Mouse (Mus musculus): ENCODE measurements at regions not wholly inside any gene's neighbourhood (a gene's known extent, or its start where the extent isn't known, plus 50 kb on each side); places are given as distances from the start of the nearest gene placed in this dataset.
"Not testable (repeated sequence)": the region's sequence is repeated elsewhere in the genome, so short reads cannot be mapped to it uniquely, and the experiment has no call there.

- Histone ChIP-seq H3K27me3 (replicated peaks) (no peaks in the 10 kb centered on the region), H3K9ac (no peak overlapping the region), H3K4me2 (no peak overlapping the region), H3K36me3 (no peaks in the 10 kb centered on the region), H3K4me3 (replicated peaks) (no peak overlapping the region), H3K4me1 (no peaks in the 10 kb centered on the region), H3K27ac (no peak overlapping the region), H3K9me3 (no peaks in the 10 kb centered on the region)
- ATAC-seq (ENCODE audit: insufficient read depth, low FRiP score, low read depth) = peak; percentile 66; the same call in 1 of the 2 replicates
- WGBS = 27% methylated on average over 2 of the region's 2 CpGs
Observed at GRCm38 (mm10) chr17:54753396-54753994, 454.7 kb upstream of the Slc5a7 start.

- Histone ChIP-seq H3K4me3 (replicated peaks) (no peak overlapping the region), H3K4me1 (no peaks in the 10 kb centered on the region), H3K9ac (no peak overlapping the region), H3K27me3 (replicated peaks) (no peaks in the 10 kb centered on the region), H3K27ac (peak overlapping the region; percentile 16; the same call in 1 of the 2 replicates), H3K4me2 (no peak overlapping the region), H3K36me3 (no peaks in the 10 kb centered on the region), H3K9me3 (no peaks in the 10 kb centered on the region)
- no peak for ATAC-seq (ENCODE audit: insufficient read depth, low FRiP score, low read depth)
Observed at GRCm38 (mm10) chr17:54752917-54753316, 454.1 kb upstream of the Slc5a7 start.

- ATAC-seq (ENCODE audit: insufficient read depth, low FRiP score, low read depth) = no peak
- 73% methylated on average over 3 of the region's 3 CpGs for WGBS
- no peak overlapping the region for H3K9ac ChIP-seq
- no peaks in the 10 kb centered on the region for H3K9me3 ChIP-seq
- no peaks in the 10 kb centered on the region for H3K27me3 ChIP-seq (replicated peaks)
- no peak overlapping the region for H3K27ac ChIP-seq
- no peaks in the 10 kb centered on the region for H3K4me1 ChIP-seq
- H3K36me3 ChIP-seq = no peaks in the 10 kb centered on the region
- H3K4me2 ChIP-seq = no peak overlapping the region
- no peak overlapping the region for H3K4me3 ChIP-seq (replicated peaks)
Observed at GRCm38 (mm10) chr17:54735836-54736235, 437.0 kb upstream of the Slc5a7 start.

- H3K4me2 ChIP-seq = no peak overlapping the region
- H3K27ac ChIP-seq = no peak overlapping the region
- no peak overlapping the region for H3K4me3 ChIP-seq (replicated peaks)
- no peak overlapping the region for H3K9ac ChIP-seq
- no peaks in the 10 kb centered on the region for H3K9me3 ChIP-seq
- ATAC-seq (ENCODE audit: insufficient read depth, low FRiP score, low read depth) = no peak
- no peaks in the 10 kb centered on the region for H3K4me1 ChIP-seq
- H3K27me3 ChIP-seq (replicated peaks) = no peaks in the 10 kb centered on the region
- no peaks in the 10 kb centered on the region for H3K36me3 ChIP-seq
Observed at GRCm38 (mm10) chr17:54727660-54728059, 428.8 kb upstream of the Slc5a7 start.

- Histone ChIP-seq H3K36me3 (no peaks in the 10 kb centered on the region), H3K27ac (no peak overlapping the region), H3K4me1 (no peaks in the 10 kb centered on the region), H3K4me2 (no peak overlapping the region), H3K9me3 (no peaks in the 10 kb centered on the region), H3K9ac (no peak overlapping the region), H3K4me3 (replicated peaks) (no peak overlapping the region), H3K27me3 (replicated peaks) (no peaks in the 10 kb centered on the region)
- no peak for ATAC-seq (ENCODE audit: insufficient read depth, low FRiP score, low read depth)
- 90% methylated on average over 2 of the region's 2 CpGs for WGBS
Observed at GRCm38 (mm10) chr17:54726693-54727092, 427.9 kb upstream of the Slc5a7 start.

GRCm38 (mm10) chr17:54713026-54713425 is 414.2 kb upstream of the Slc5a7 start:
- H3K4me1 ChIP-seq = no peaks in the 10 kb centered on the region
- no peak overlapping the region for H3K4me3 ChIP-seq (replicated peaks)
- H3K36me3 ChIP-seq = no peaks in the 10 kb centered on the region
- no peak overlapping the region for H3K4me2 ChIP-seq
- WGBS = 79% methylated on average over 1 of the region's 1 CpGs
- no peaks in the 10 kb centered on the region for H3K27me3 ChIP-seq (replicated peaks)
- no peaks in the 10 kb centered on the region for H3K9me3 ChIP-seq
- no peak overlapping the region for H3K9ac ChIP-seq
- ATAC-seq (ENCODE audit: insufficient read depth, low FRiP score, low read depth) = no peak
- H3K27ac ChIP-seq = no peak overlapping the region

GRCm38 (mm10) chr17:54707811-54708210 is 409.0 kb upstream of the Slc5a7 start:
- not testable (repeated sequence) for H3K4me3 ChIP-seq (replicated peaks); H3K9ac ChIP-seq; H3K9me3 ChIP-seq; ATAC-seq (ENCODE audit: insufficient read depth, low FRiP score, low read depth); H3K36me3 ChIP-seq; H3K27ac ChIP-seq; H3K4me2 ChIP-seq; H3K4me1 ChIP-seq; H3K27me3 ChIP-seq (replicated peaks)

GRCm38 (mm10) chr17:54701346-54702108 is 402.7 kb upstream of the Slc5a7 start:
- Histone ChIP-seq H3K4me2 (no peak overlapping the region), H3K9me3 (no peaks in the 10 kb centered on the region), H3K27me3 (replicated peaks) (no peaks in the 10 kb centered on the region), H3K36me3 (no peaks in the 10 kb centered on the region), H3K9ac (no peak overlapping the region), H3K27ac (no peak overlapping the region), H3K4me1 (no peaks in the 10 kb centered on the region), H3K4me3 (replicated peaks) (no peak overlapping the region)
- WGBS = 68% methylated on average over 6 of the region's 6 CpGs
- ATAC-seq (ENCODE audit: insufficient read depth, low FRiP score, low read depth) = no peak

- H3K9ac ChIP-seq = no peak overlapping the region
- ATAC-seq (ENCODE audit: insufficient read depth, low FRiP score, low read depth) = no peak
- no peak overlapping the region for H3K4me2 ChIP-seq
- no peak overlapping the region for H3K27ac ChIP-seq
- no peaks in the 10 kb centered on the region for H3K9me3 ChIP-seq
- no peaks in the 10 kb centered on the region for H3K36me3 ChIP-seq
- no peak overlapping the region for H3K4me3 ChIP-seq (replicated peaks)
- no peaks in the 10 kb centered on the region for H3K4me1 ChIP-seq
- H3K27me3 ChIP-seq (replicated peaks) = no peaks in the 10 kb centered on the region
Observed at GRCm38 (mm10) chr17:54694637-54695036, 395.8 kb upstream of the Slc5a7 start.

GRCm38 (mm10) chr17:54685143-54686040 is 386.6 kb upstream of the Slc5a7 start:
- ATAC-seq (ENCODE audit: insufficient read depth, low FRiP score, low read depth) = peak; percentile 22; the same call in 1 of the 2 replicates
- no peak overlapping the region for H3K27ac ChIP-seq

GRCm38 (mm10) chr17:54678111-54678510 is 379.3 kb upstream of the Slc5a7 start:
- Histone ChIP-seq H3K9me3 (no peaks in the 10 kb centered on the region), H3K4me1 (no peaks in the 10 kb centered on the region), H3K9ac (no peak overlapping the region), H3K27me3 (replicated peaks) (no peaks in the 10 kb centered on the region), H3K4me3 (replicated peaks) (no peak overlapping the region), H3K27ac (no peak overlapping the region), H3K4me2 (no peak overlapping the region), H3K36me3 (no peaks in the 10 kb centered on the region)
- 47% methylated on average over 2 of the region's 2 CpGs for WGBS
- no peak for ATAC-seq (ENCODE audit: insufficient read depth, low FRiP score, low read depth)

More at GRCm38 (mm10) chr17:54685143-54686040, 386.6 kb upstream of the Slc5a7 start:
- Histone ChIP-seq H3K9ac (no peak overlapping the region), H3K27me3 (replicated peaks) (no peaks in the 10 kb centered on the region), H3K36me3 (no peaks in the 10 kb centered on the region), H3K4me2 (no peak overlapping the region), H3K4me3 (replicated peaks) (no peak overlapping the region), H3K9me3 (no peaks in the 10 kb centered on the region), H3K4me1 (no peaks in the 10 kb centered on the region)
- WGBS = 40% methylated on average over 2 of the region's 2 CpGs

- Histone ChIP-seq H3K4me2 (no peak overlapping the region), H3K4me3 (replicated peaks) (no peak overlapping the region), H3K9me3 (no peaks in the 10 kb centered on the region), H3K27me3 (replicated peaks) (no peaks in the 10 kb centered on the region), H3K9ac (no peak overlapping the region), H3K27ac (no peak overlapping the region), H3K36me3 (no peaks in the 10 kb centered on the region), H3K4me1 (no peaks in the 10 kb centered on the region)
- 80% methylated on average over 2 of the region's 2 CpGs for WGBS
- no peak for ATAC-seq (ENCODE audit: insufficient read depth, low FRiP score, low read depth)
Observed at GRCm38 (mm10) chr17:54669499-54669898, 370.7 kb upstream of the Slc5a7 start.

Data from stomach, embryonic 15.5 days (tissue).